Mouse (Mus musculus) cerebellum, adult 9-11 months (tissue): ENCODE measurements around the gene Tmem143.
"Not testable (repeated sequence)": the region's sequence is repeated elsewhere in the genome, so short reads cannot be mapped to it uniquely, and the experiment has no call there.

ENCODE experiments used
- DNase-seq: peaks from one replicate; pipeline ENCODE4 v3.0.0; 2022

Gene Tmem143

DNA sequence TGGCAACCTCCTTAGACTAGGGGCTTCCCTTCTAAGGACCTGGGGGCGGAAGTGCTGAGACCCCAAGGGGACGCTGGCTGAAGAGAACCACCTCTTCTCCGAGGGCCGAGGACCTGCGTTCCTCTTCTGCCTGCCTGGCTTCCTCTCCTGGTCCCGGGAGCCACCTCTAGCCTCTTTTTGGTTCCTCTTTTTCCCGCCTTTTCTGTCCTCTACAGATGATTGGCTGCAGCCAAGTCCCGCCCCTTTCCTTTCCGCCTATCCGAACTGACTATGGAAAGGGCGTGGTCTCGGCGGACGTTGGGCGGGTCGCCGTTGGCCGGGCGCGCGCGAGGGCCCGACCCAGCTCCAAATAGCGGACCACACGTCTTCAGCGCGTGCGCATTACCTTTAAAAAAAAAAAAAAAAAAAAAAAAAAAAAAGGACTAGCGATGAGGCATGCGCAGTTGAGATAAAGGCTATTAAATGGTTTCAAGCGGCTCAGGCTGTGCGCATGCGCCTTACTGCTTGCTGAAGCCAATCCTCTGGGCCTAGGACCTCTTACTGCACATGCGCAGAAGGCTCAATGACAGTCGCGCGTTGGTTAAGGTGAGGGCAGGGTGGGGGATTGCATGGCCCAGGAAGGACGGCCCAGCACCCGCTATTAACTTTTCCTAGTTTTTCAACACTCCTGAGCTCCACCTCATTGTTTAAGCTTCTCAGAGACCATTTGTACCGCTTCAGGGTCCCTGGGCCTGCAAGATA, at the start of gene Tmem143, which contains the start of gene Syngr4:
Tmem143 (plus strand) TSS at position 425 of the 741 bp plus-strand sequence.
Syngr4 (minus strand) TSS at position 198 of the 741 bp plus-strand sequence.
- DNase-seq, result peak; percentile 99

- DNase-seq, result no peak
Measured at GRCm38 (mm10) chr7:45848447-45849027, 48.2 kb upstream of the Tmem143 start.

GRCm38 (mm10) chr7:45850661-45851060, 46.1 kb upstream of the Tmem143 start:
- no peak for DNase-seq

GRCm38 (mm10) chr7:45853089-45853488, 43.7 kb upstream of the Tmem143 start:
- no peak for DNase-seq

DNA sequence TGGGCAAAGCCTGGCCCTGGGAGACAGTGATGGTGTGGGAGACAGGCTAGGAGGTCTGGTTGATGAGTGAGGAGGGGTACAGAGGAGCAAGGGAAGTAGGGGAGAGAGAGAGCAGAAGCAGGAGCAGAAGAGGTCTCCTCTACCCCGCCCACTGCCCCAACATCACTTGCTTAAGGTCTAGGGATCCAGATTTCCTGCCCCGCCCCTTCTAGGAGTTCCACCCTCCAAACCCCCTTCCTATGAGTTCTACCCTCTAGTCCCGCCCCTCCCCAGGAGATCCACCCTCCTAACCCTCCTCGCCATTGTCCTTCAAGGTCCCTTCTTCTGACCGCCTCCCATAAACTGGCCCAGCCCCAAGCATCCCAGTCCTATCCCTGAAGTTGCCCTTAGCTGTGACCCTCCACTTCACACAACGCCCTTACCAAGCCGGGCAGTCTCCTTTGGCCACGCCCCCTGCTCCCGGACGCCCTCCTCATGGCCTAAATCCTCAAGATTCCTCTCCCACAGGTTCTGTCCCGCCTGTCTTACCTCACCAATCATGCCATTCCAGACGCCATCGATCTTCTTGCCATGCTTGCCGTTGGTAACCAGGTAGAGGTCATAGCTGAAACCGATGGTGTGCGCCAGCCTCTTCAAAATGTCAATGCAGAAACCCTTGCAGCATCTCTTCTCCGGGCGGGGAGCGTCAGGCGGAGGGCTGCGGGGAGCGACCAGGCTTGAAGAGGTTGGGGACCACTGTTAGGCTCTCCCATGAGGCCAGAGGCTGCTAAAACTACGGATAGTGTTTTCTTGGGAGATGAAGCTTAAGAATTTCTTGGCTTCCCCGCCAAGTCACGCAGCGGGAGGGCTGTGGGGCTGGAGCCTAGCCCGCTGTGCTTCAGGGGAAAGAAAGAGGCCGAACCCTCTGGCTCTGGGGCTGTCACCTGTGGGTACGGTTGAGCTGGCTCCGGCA, 39.5 kb upstream of the Tmem143 start:
- DNase-seq, result peak; percentile 71

- DNase-seq, result no peak
Measured at GRCm38 (mm10) chr7:45859008-45859407, 37.7 kb upstream of the Tmem143 start.

GRCm38 (mm10) chr7:45862804-45863203, 33.9 kb upstream of the Tmem143 start:
- DNase-seq, result no peak

GRCm38 (mm10) chr7:45864435-45864834, 32.3 kb upstream of the Tmem143 start:
- DNase-seq, result no peak

DNA sequence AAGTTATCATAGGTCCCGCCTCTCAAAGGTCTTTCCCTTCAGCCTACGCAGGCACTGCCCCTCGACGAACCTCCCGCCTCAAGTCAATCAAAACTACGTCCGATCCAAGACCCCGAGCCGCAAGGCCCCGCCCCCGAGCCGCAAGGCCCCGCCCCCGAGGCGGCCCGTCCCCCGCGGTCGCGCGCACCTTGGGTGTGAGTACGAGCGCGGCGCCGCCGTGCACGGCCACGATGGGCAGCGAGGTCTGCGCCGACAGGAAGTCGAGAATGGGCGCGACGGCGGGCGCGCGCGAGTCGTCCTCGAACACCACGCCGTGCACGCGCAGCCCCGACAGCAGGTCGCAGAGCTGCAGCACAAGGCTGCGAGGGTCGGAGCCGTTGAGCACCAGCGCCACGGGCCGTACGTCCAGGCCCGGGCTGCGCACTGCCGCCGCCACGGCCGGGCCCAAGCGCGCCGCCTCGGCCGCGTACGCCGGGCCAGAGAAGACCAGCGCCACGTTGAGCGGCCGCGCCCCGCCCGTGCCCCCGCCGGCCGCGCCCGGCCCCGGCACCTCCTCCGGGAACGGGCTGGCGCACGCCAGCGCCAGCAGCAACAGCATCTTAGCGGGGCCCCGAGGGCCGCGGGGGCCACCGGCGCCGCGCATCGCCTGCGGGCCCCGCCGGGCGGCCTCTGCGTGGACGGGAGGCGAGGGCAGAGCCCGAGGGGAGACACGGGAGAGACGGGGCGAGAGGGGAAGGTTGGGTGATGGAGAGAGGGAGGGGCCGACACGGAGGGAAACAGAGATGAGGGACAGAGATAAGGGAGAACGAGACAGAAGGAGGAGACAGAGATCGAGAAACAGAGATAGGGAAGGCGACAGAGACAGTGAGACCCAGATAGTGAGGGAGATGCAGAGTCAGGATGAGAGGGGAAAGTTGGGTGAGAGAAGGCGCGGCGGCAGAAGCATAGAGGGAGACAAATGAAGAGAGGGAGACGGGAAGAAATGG, 30.5 kb upstream of the Tmem143 start:
- DNase-seq, result peak; percentile 80

DNA sequence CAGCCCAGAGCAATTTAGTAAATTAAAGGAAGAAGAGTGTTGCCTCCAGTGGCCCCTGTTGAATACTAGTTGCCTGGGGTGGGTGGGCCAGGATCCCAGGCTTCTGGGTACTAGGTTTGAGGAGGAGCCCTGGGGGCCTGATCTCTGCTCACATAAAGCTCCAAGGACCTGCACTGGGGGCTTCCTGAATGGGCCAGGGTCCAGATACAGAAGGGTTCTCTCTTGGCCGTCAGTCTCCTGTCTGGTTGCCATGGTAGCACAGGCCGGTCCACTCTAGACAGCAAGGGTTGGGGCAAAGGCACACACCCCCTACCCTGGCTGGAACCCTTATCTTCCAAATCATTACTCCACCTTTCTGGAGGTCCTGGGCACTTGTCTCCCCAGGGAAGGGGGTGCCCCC, 28.9 kb upstream of the Tmem143 start:
- no peak for DNase-seq

DNA sequence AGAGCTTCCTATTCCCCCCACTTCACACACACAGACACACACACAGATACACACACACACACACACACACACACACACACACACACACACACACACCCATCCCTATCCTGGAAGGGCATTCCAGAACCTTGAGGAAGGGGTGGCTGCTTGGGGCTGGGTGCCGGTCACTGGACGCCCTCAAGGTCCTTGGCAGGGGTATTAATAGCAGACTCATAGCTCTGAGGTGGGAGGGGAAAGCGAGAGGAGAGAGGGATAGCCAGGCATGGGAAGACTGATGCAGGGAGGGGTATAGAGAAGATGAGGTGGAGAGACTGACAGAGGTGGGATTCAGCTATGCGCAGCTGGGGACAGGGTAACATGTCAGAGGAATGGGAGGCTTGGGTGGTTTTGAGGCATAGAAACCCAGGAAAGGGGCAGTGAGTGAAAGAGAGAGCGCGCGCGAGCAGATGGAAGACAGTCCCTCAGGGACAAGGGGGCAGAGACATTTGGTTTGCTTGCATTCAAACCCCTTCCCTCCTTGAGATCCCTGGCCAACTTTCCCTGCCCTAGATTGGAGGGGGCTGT, 27.6 kb upstream of the Tmem143 start:
- DNase-seq, result peak; percentile 19

GRCm38 (mm10) chr7:45869787-45870186, 27.0 kb upstream of the Tmem143 start:
- DNase-seq, result peak; percentile 42

GRCm38 (mm10) chr7:45870282-45871058, 26.3 kb upstream of the Tmem143 start:
- DNase-seq, result peak; percentile 35

DNA sequence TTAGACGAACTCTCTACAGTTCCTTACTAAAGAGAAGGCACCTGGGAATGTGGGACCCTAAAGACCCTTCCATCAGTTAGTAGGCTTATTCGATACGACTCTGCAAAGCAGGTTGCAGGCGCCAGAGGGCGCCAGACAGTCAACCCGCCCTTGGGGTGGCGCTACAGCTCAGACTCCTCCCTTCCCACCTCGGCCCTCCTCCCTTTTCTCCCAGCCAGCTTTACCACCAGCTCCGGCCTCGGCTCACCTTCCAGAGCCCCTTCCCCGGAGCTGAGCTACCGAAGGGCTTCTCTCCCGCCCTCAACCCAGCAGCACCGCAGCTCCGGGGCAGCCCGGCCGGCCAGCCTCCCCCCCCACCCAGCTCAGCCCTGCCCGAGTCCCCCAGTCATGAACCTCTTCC, 24.1 kb upstream of the Tmem143 start, which contains the start of gene Kdelr1:
Kdelr1 (plus strand) TSS at position 149 of the 400 bp plus-strand sequence.
- peak; percentile 88 for DNase-seq

GRCm38 (mm10) chr7:45873061-45873947, 23.4 kb upstream of the Tmem143 start:
- peak; percentile 68 for DNase-seq

GRCm38 (mm10) chr7:45876895-45877294, 19.8 kb upstream of the Tmem143 start:
- DNase-seq, result no peak

DNA sequence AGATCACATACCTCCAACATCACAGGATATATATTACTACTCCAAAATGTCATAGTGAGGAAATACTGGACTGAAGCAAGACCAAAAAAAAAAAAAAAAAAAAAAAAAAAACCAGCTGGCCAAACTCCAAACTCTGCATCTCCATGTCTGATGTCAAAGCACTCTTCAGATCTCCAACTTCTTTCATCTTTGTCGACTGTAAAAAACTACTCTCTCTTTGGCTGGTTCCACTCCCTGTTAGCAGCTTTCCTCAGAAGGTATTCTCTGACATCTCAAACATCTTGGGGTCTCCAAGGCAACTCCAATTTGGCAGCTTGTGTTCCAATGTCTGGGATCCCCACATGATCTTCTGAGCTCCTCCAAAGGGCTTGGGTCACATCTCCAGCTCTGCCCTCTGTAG, 18.5 kb upstream of the Tmem143 start, which contains the start of gene Grin2d:
Grin2d (minus strand) TSS at position 101 of the 400 bp plus-strand sequence.
- DNase-seq, result not testable (repeated sequence)

- DNase-seq, result no peak
Measured at GRCm38 (mm10) chr7:45880531-45880930, 16.2 kb upstream of the Tmem143 start.

GRCm38 (mm10) chr7:45881011-45881410, 15.7 kb upstream of the Tmem143 start:
- DNase-seq, result no peak

GRCm38 (mm10) chr7:45887246-45887645, 9.5 kb upstream of the Tmem143 start:
- DNase-seq, result no peak
